Mouse (Mus musculus): ENCODE data around the gene Wwp2. TPM values are rescaled to one million over a fixed set of nuclear protein-coding genes. Genes with fewer than 3 reads are reported as not detected.

The Wwp2 gene
- total and polyA plus RNA-seq, 2 experiments = 11.8 to 15.0 TPM

- WGBS = 91% methylated on average over 3 of the region's 3 CpGs
- DNase-seq (ENCODE audit: extremely low read depth, low read depth, low spot score) = no peak
- no peaks in the 10 kb centered on the region for H3K27me3 ChIP-seq (ENCODE audit: control insufficient read depth, insufficient read depth, low read length)
- H3K4me3 ChIP-seq (ENCODE audit: insufficient read depth, low read depth, low read length) = no peak overlapping the region
- H3K4me1 ChIP-seq (ENCODE audit: control insufficient read depth, insufficient read depth, low read length) = no peaks in the 10 kb centered on the region
- no peak overlapping the region for H3K9ac ChIP-seq (ENCODE audit: low read depth, low read length)
- no peak overlapping the region for H3K27ac ChIP-seq (replicated peaks; ENCODE audit: insufficient read depth, low read depth, low read length)
- no peak for TF ChIP-seq POLR2A (IDR thresholded peaks at IDR 0.05; ENCODE audit: extremely low read depth, insufficient read depth, low read length)
- no peaks in the 10 kb centered on the region for H3K79me2 ChIP-seq (ENCODE audit: control insufficient read depth, insufficient read depth, low read length)
- no peaks in the 10 kb centered on the region; the same call in 1 of the 2 replicates for H3K36me3 ChIP-seq (ENCODE audit: control insufficient read depth, insufficient read depth, low read length)
Observed at GRCm38 (mm10) chr8:107542151-107542550, 106.0 kb downstream of the Wwp2 start.

GRCm38 (mm10) chr8:107543714-107544113, 107.5 kb downstream of the Wwp2 start:
- Histone ChIP-seq H3K4me3 (ENCODE audit: insufficient read depth, low read depth, low read length) (no peak overlapping the region), H3K79me2 (ENCODE audit: control insufficient read depth, insufficient read depth, low read length) (no peaks in the 10 kb centered on the region), H3K4me1 (ENCODE audit: control insufficient read depth, insufficient read depth, low read length) (no peaks in the 10 kb centered on the region), H3K9ac (ENCODE audit: low read depth, low read length) (no peak overlapping the region), H3K27ac (replicated peaks; ENCODE audit: insufficient read depth, low read depth, low read length) (no peak overlapping the region), H3K27me3 (ENCODE audit: control insufficient read depth, insufficient read depth, low read length) (no peaks in the 10 kb centered on the region), H3K36me3 (ENCODE audit: control insufficient read depth, insufficient read depth, low read length) (no peaks in the 10 kb centered on the region; the same call in 1 of the 2 replicates)
- no peak for TF ChIP-seq POLR2A (IDR thresholded peaks at IDR 0.05; ENCODE audit: extremely low read depth, insufficient read depth, low read length)
- TF ChIP-seq CTCF (IDR thresholded peaks at IDR 0.05; ENCODE audit: low read depth, low read length) = no peak
- DNase-seq (ENCODE audit: extremely low read depth, low read depth, low spot score) = no peak
- 95% methylated on average over 11 of the region's 11 CpGs for WGBS

GRCm38 (mm10) chr8:107544211-107544610, 108.0 kb downstream of the Wwp2 start:
- no peak for TF ChIP-seq POLR2A (IDR thresholded peaks at IDR 0.05; ENCODE audit: extremely low read depth, insufficient read depth, low read length)
- TF ChIP-seq CTCF (IDR thresholded peaks at IDR 0.05; ENCODE audit: low read depth, low read length) = no peak
- no peaks in the 10 kb centered on the region; the same call in 1 of the 2 replicates for H3K36me3 ChIP-seq (ENCODE audit: control insufficient read depth, insufficient read depth, low read length)
- WGBS = 92% methylated on average over 8 of the region's 8 CpGs
- no peak overlapping the region for H3K9ac ChIP-seq (ENCODE audit: low read depth, low read length)
- no peaks in the 10 kb centered on the region for H3K4me1 ChIP-seq (ENCODE audit: control insufficient read depth, insufficient read depth, low read length)
- no peak overlapping the region for H3K27ac ChIP-seq (replicated peaks; ENCODE audit: insufficient read depth, low read depth, low read length)
- no peak overlapping the region for H3K4me3 ChIP-seq (ENCODE audit: insufficient read depth, low read depth, low read length)
- DNase-seq (ENCODE audit: extremely low read depth, low read depth, low spot score) = no peak
- H3K79me2 ChIP-seq (ENCODE audit: control insufficient read depth, insufficient read depth, low read length) = no peaks in the 10 kb centered on the region
- H3K27me3 ChIP-seq (ENCODE audit: control insufficient read depth, insufficient read depth, low read length) = no peaks in the 10 kb centered on the region

- no peaks in the 10 kb centered on the region for H3K4me1 ChIP-seq (ENCODE audit: control insufficient read depth, insufficient read depth, low read length)
- no peak overlapping the region for H3K27ac ChIP-seq (replicated peaks; ENCODE audit: insufficient read depth, low read depth, low read length)
- TF ChIP-seq POLR2A (IDR thresholded peaks at IDR 0.05; ENCODE audit: extremely low read depth, insufficient read depth, low read length) (no peak), CTCF (IDR thresholded peaks at IDR 0.05; ENCODE audit: low read depth, low read length) (no peak)
- 83% methylated on average over 10 of the region's 10 CpGs for WGBS
- H3K4me3 ChIP-seq (ENCODE audit: insufficient read depth, low read depth, low read length) = no peak overlapping the region
- no peaks in the 10 kb centered on the region for H3K79me2 ChIP-seq (ENCODE audit: control insufficient read depth, insufficient read depth, low read length)
- H3K36me3 ChIP-seq (ENCODE audit: control insufficient read depth, insufficient read depth, low read length) = peaks cover under 1% of the 10 kb centered on the region
- H3K27me3 ChIP-seq (ENCODE audit: control insufficient read depth, insufficient read depth, low read length) = no peaks in the 10 kb centered on the region
- DNase-seq (ENCODE audit: extremely low read depth, low read depth, low spot score) = no peak
- H3K9ac ChIP-seq (ENCODE audit: low read depth, low read length) = no peak overlapping the region
Observed at GRCm38 (mm10) chr8:107544651-107545174, 108.5 kb downstream of the Wwp2 start.

- no peak overlapping the region for H3K9ac ChIP-seq (ENCODE audit: low read depth, low read length)
- H3K36me3 ChIP-seq (ENCODE audit: control insufficient read depth, insufficient read depth, low read length) = peaks cover 1% of the 10 kb centered on the region
Observed at GRCm38 (mm10) chr8:107545621-107546152, 109.5 kb downstream of the Wwp2 start.

GRCm38 (mm10) chr8:107546154-107546553, 110.0 kb downstream of the Wwp2 start:
- DNase-seq (ENCODE audit: extremely low read depth, low read depth, low spot score) = no peak
- Histone ChIP-seq H3K9ac (ENCODE audit: low read depth, low read length) (no peak overlapping the region), H3K79me2 (ENCODE audit: control insufficient read depth, insufficient read depth, low read length) (no peaks in the 10 kb centered on the region), H3K27ac (replicated peaks; ENCODE audit: insufficient read depth, low read depth, low read length) (no peak overlapping the region), H3K4me1 (ENCODE audit: control insufficient read depth, insufficient read depth, low read length) (no peaks in the 10 kb centered on the region), H3K36me3 (ENCODE audit: control insufficient read depth, insufficient read depth, low read length) (peaks cover 2% of the 10 kb centered on the region), H3K4me3 (ENCODE audit: insufficient read depth, low read depth, low read length) (no peak overlapping the region), H3K27me3 (ENCODE audit: control insufficient read depth, insufficient read depth, low read length) (no peaks in the 10 kb centered on the region)
- WGBS = 97% methylated on average over 4 of the region's 4 CpGs
- TF ChIP-seq CTCF (IDR thresholded peaks at IDR 0.05; ENCODE audit: low read depth, low read length) (no peak), POLR2A (IDR thresholded peaks at IDR 0.05; ENCODE audit: extremely low read depth, insufficient read depth, low read length) (no peak)

More at GRCm38 (mm10) chr8:107545621-107546152, 109.5 kb downstream of the Wwp2 start:
- DNase-seq (ENCODE audit: extremely low read depth, low read depth, low spot score) = no peak
- Histone ChIP-seq H3K27ac (replicated peaks; ENCODE audit: insufficient read depth, low read depth, low read length) (no peak overlapping the region), H3K4me3 (ENCODE audit: insufficient read depth, low read depth, low read length) (no peak overlapping the region), H3K27me3 (ENCODE audit: control insufficient read depth, insufficient read depth, low read length) (no peaks in the 10 kb centered on the region), H3K4me1 (ENCODE audit: control insufficient read depth, insufficient read depth, low read length) (no peaks in the 10 kb centered on the region), H3K79me2 (ENCODE audit: control insufficient read depth, insufficient read depth, low read length) (no peaks in the 10 kb centered on the region)
- TF ChIP-seq POLR2A (IDR thresholded peaks at IDR 0.05; ENCODE audit: extremely low read depth, insufficient read depth, low read length) = no peak
- TF ChIP-seq CTCF (IDR thresholded peaks at IDR 0.05; ENCODE audit: low read depth, low read length) = no peak
- 95% methylated on average over 11 of the region's 11 CpGs for WGBS
